Mouse (Mus musculus): Measurements from ENCODE around the gene Fbxo31.

- no peak for TF ChIP-seq EP300 (IDR thresholded peaks at IDR 0.05; ENCODE audit: insufficient read depth, low read depth, low read length)
- no peak for TF ChIP-seq POLR2A (IDR thresholded peaks at IDR 0.05; ENCODE audit: insufficient read depth, low read depth, low read length)
These were observed 14.7 kb upstream of the Fbxo31 start for GRCm38 (mm10) chr8:121593293-121593692.

Data from heart, adult 2 months (tissue).